Comparison of ENCODE assay signal across 9 mouse cellular contexts in the genomic region with DNA sequence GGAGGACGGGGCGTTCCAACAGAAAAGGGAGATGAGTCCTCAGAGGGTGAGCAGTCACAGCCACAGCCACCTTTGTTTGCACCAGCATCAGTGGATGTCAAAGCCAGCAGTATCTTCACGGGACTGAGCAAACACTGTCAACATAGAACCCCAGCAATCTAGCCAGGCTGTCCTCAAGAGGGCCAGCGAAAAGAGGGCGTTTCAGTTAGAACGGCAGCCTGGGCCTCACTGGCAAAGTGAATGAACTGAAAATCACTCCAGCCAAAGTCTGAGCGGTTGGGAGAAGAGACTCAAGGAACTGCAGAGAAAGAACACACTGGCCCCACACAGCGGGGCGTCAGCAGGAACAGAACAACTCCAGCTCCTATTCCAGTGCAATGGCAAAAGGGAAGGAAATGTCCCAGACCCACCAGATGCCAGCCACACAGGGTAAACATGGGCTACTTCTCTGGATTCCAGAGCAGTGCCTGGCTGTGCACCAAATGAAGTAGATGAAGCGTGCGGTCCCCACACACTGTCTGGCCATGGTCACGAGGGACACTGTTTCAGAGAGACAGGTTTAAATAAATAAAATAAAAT. TPM values are rescaled to one million over a fixed set of nuclear protein-coding genes. Genes with fewer than 3 reads are reported as not detected.
DNase-seq lines count a peak whose midpoint lies in the region; ATAC-seq and TF ChIP-seq lines count a peak whose summit lies in the region.
"Had no signal": no experiment of that assay in that cellular context is flagged by ENCODE, and none has a peak within 500 bp of the region (broad histone marks: within the 10 kb centered on the region; RNA-seq: fewer than 3 reads in every experiment).

No protein-coding gene starts in this region.

- peak overlapping the region; percentile 54; the same call in 1 of the 2 replicates for H3K27ac ChIP-seq in neural tube, embryonic 11.5 days (ENCODE audit: low read depth, low read length)
- 0 out of 2 replicates have a peak overlapping the region, but pooled peaks have one; percentile 33 for H3K27ac ChIP-seq in intestine, embryonic 16.5 days (ENCODE audit: low read length)
- no peak overlapping the region for H3K27ac ChIP-seq in stomach, postnatal 0 days (replicated peaks)

- H3K9ac ChIP-seq in neural tube, embryonic 11.5 days (ENCODE audit: low read length): 0 out of 2 replicates have a peak overlapping the region, but pooled peaks have one; percentile 23
- H3K9ac ChIP-seq in intestine, embryonic 16.5 days (ENCODE audit: low read depth, low read length): no peak overlapping the region
- H3K9ac ChIP-seq in stomach, postnatal 0 days (ENCODE audit: low read length): 0 out of 2 replicates have a peak overlapping the region, but pooled peaks have one; percentile 18

- H3K36me3 ChIP-seq in neural tube, embryonic 11.5 days (ENCODE audit: control insufficient read depth, insufficient read depth, low read length): no peaks in the 10 kb centered on the region
- no peaks in the 10 kb centered on the region for H3K36me3 ChIP-seq in intestine, embryonic 16.5 days (ENCODE audit: control insufficient read depth, insufficient read depth, low read length)
- peaks cover 2% of the 10 kb centered on the region; the same call in 1 of the 2 replicates for H3K36me3 ChIP-seq in stomach, postnatal 0 days (ENCODE audit: control insufficient read depth, insufficient read depth, low read length)

- H3K4me3 ChIP-seq in neural tube, embryonic 11.5 days (ENCODE audit: low read depth, low read length): no peak overlapping the region
- no peak overlapping the region for H3K4me3 ChIP-seq in intestine, embryonic 16.5 days (ENCODE audit: low read length)
- no peak overlapping the region for H3K4me3 ChIP-seq in stomach, postnatal 0 days (ENCODE audit: low read depth, low read length)

- TF ChIP-seq EP300 in stomach, postnatal 0 days (optimal IDR thresholded peaks at IDR 0.05): no peak

- peak; percentile 24 for ATAC-seq in frontal cortex, adult (ENCODE audit: low TSS enrichment)
- no peak for ATAC-seq in neural tube, embryonic 11.5 days (ENCODE audit: insufficient read depth, low FRiP score, low TSS enrichment)
- peak; percentile 21; the same call in 1 of the 2 replicates for ATAC-seq in intestine, embryonic 16.5 days
- ATAC-seq in stomach, postnatal 0 days (ENCODE audit: low FRiP score, low TSS enrichment): no peak
- ATAC-seq in megakaryocyte-erythroid progenitor cell, adult 5-6 weeks (replicated peaks; ENCODE audit: low FRiP score, low TSS enrichment, poor library complexity, severe bottlenecking): no peak

- no peak overlapping the region for H3K4me2 ChIP-seq in neural tube, embryonic 11.5 days (ENCODE audit: low read depth)
- H3K4me2 ChIP-seq in intestine, embryonic 16.5 days (ENCODE audit: low read depth, low read length): no peak overlapping the region
- no peak overlapping the region for H3K4me2 ChIP-seq in stomach, postnatal 0 days (replicated peaks; ENCODE audit: low read depth)

- H3K9me3 ChIP-seq in neural tube, embryonic 11.5 days (ENCODE audit: control insufficient read depth, low read length): no peaks in the 10 kb centered on the region
- H3K9me3 ChIP-seq in intestine, embryonic 16.5 days (ENCODE audit: control insufficient read depth, low read length): no peaks in the 10 kb centered on the region
- no peaks in the 10 kb centered on the region for H3K9me3 ChIP-seq in stomach, postnatal 0 days (ENCODE audit: control insufficient read depth, low read length)

- DNase-seq in frontal cortex, postnatal 36 days (ENCODE audit: low spot score in 2 of 2): no peak
- DNase-seq in neural tube, embryonic 11.5 days (ENCODE audit: low spot score): no peak
- DNase-seq in neural tube, embryonic 10.5 days (ENCODE audit: extremely low spot score, low spot score): no peak
- DNase-seq in stomach, postnatal 0 days (ENCODE audit: low spot score): no peak
- no peak for DNase-seq in layer of hippocampus, adult 9-11 months
- DNase-seq: thymus, postnatal 4 days had no signal

- peaks cover 37% of the 10 kb centered on the region for H3K4me1 ChIP-seq in neural tube, embryonic 11.5 days (ENCODE audit: control insufficient read depth, insufficient read depth, low read length)
- H3K4me1 ChIP-seq in intestine, embryonic 16.5 days (ENCODE audit: control insufficient read depth, insufficient read depth, low read length): peaks cover 16% of the 10 kb centered on the region
- peaks cover 6% of the 10 kb centered on the region; the same call in 1 of the 2 replicates for H3K4me1 ChIP-seq in stomach, postnatal 0 days (replicated peaks; ENCODE audit: control insufficient read depth, insufficient read depth)

- H3K27me3 ChIP-seq in neural tube, embryonic 11.5 days (ENCODE audit: control insufficient read depth, insufficient read depth, low read length): no peaks in the 10 kb centered on the region
- no peaks in the 10 kb centered on the region for H3K27me3 ChIP-seq in intestine, embryonic 16.5 days (replicated peaks; ENCODE audit: control insufficient read depth, insufficient read depth, low read length)
- no peaks in the 10 kb centered on the region for H3K27me3 ChIP-seq in stomach, postnatal 0 days (ENCODE audit: control insufficient read depth, insufficient read depth, low read length)

- WGBS in neural tube, embryonic 11.5 days: 68% methylated on average over 12 of the region's 12 CpGs
- 44% methylated on average over 12 of the region's 12 CpGs for WGBS in intestine, embryonic 16.5 days
- 50% methylated on average over 12 of the region's 12 CpGs for WGBS in stomach, postnatal 0 days

- no peak for TF ChIP-seq CTCF in stomach, postnatal 0 days (IDR thresholded peaks at IDR 0.05; ENCODE audit: low read depth)

RNA-seq across cellular contexts. Expression of a gene that starts 55.6 kb away (rescaled TPM):
- polyA plus RNA-seq in neural tube, embryonic 11.5 days (2014; fragmentation: Nextera tagmentation; extraction: Ambion mirVana): 0.46 and 0.76 TPM in 2 replicates
- polyA plus RNA-seq in intestine, embryonic 16.5 days (2015; fragmentation: Nextera tagmentation; extraction: Ambion mirVana): 3.6 and 4.0 TPM in 2 replicates
- 112 and 116 TPM in 2 replicates for polyA plus RNA-seq in stomach, postnatal 0 days (2015; fragmentation: Nextera tagmentation; extraction: Ambion mirVana)
- total RNA-seq in megakaryocyte-erythroid progenitor cell, adult 5-6 weeks (2014; fragmentation: Nextera tagmentation): not detected in 2 replicates
- not detected in 2 replicates for total RNA-seq in megakaryocyte-erythroid progenitor cell, adult 5-6 weeks (2017)

Comparison
In these comparisons a context has a peak if more than half of its experiments do, and no peak if none do; other contexts are left out.
1. ATAC-seq: peak in frontal cortex, adult (single experiment) and intestine, embryonic 16.5 days (single experiment); none in neural tube, embryonic 11.5 days (single experiment), stomach, postnatal 0 days (single experiment) and megakaryocyte-erythroid progenitor cell, adult 5-6 weeks (single experiment).
2. RNA of a gene that starts 55.6 kb away (polyA plus RNA-seq): 112 to 116 TPM in stomach, postnatal 0 days; 3.6 to 4.0 TPM in intestine, embryonic 16.5 days and 0.46 to 0.76 TPM in neural tube, embryonic 11.5 days; every median in the first group is over 10 times any median in the second.